In the genomic region with DNA sequence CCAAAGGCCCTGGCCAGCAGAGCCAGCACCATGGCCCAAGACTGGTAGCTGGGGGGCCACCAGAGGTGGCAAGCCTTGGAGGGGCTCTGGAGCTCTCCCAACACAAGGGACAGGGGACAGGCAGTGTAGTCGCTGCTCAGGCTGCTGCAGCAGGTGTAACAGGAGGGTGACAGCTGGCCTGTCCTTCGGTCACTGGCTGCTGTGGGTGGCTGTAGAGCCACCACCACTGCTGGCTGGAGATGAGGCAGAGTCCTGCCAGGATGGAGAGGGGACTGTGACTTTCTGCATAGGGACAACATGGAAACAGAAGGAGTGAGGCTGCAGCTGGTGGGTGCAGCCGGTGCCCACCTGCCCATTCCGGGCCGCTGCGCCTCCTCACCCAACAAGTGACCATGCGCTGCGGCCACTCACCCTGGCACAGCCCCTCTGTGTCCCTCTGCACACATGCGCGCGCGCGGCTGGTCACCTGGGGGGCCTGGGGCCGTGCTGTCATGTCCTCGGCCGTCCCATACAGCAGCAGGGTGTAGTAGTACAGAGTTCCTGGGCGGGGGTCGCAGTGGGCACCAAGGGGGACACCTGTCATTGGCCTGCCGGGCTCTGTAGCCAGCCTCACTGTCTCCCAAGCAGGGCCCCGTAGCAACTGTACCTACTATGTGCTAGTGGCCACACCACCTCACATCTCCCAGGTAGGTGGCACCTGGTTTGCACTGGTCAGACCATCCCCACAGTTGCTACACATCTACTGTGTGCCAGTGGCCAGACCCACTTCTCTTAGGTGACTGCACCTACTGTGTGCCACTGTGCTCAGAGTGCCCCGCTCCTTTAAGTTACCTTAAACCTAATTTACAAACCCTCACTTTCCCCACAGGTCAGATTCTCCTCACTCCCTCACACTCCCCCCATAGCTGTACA, we compare ENCODE assay signal across 9 mouse cellular contexts. TPM values are rescaled to one million over a fixed set of nuclear protein-coding genes. Genes with fewer than 3 reads are reported as not detected.
DNase-seq lines count a peak whose midpoint lies in the region; ATAC-seq and TF ChIP-seq lines count a peak whose summit lies in the region.
"Had no signal": no experiment of that assay in that cellular context is flagged by ENCODE, and none has a peak within 500 bp of the region (broad histone marks: within the 10 kb centered on the region; RNA-seq: fewer than 3 reads in every experiment).

No protein-coding gene starts in this region.

- H3K4me3 ChIP-seq in hindbrain, embryonic 12.5 days: no peak overlapping the region; the same call in 1 of the 2 replicates
- H3K4me3 ChIP-seq in hindbrain, postnatal 0 days (ENCODE audit: low read length): no peak overlapping the region
- peak overlapping the region; percentile 93 for H3K4me3 ChIP-seq in bone marrow macrophage, adult 2 months (ENCODE audit: insufficient read depth, low read length)
- no peak overlapping the region for H3K4me3 ChIP-seq in forebrain, postnatal 0 days (ENCODE audit: low read depth, low read length)
- H3K4me3 ChIP-seq in macrophage (ENCODE audit: inconsistent target): no peak overlapping the region

- no peaks in the 10 kb centered on the region for H3K9me3 ChIP-seq in hindbrain, embryonic 12.5 days (replicated peaks)
- H3K9me3 ChIP-seq in hindbrain, postnatal 0 days (ENCODE audit: low read length): no peaks in the 10 kb centered on the region
- no peaks in the 10 kb centered on the region for H3K9me3 ChIP-seq in forebrain, postnatal 0 days (ENCODE audit: low read length)

- peak overlapping the region; percentile 96 for H3K4me2 ChIP-seq in hindbrain, embryonic 12.5 days (replicated peaks)
- no peak overlapping the region for H3K4me2 ChIP-seq in hindbrain, postnatal 0 days (ENCODE audit: low read depth, low read length)
- peak overlapping the region; percentile 96; the same call in 1 of the 2 replicates for H3K4me2 ChIP-seq in forebrain, postnatal 0 days (ENCODE audit: low read depth)

- no peak for ATAC-seq in hindbrain, embryonic 12.5 days (ENCODE audit: low FRiP score)
- no peak for ATAC-seq in hindbrain, postnatal 0 days
- no peak for ATAC-seq in forebrain, postnatal 0 days

- no peak for TF ChIP-seq POLR2A in bone marrow macrophage, adult 2 months (IDR thresholded peaks at IDR 0.05; ENCODE audit: borderline replicate concordance, low read depth, low read length)

- peaks cover 19% of the 10 kb centered on the region for H3K36me3 ChIP-seq in hindbrain, embryonic 12.5 days
- no peaks in the 10 kb centered on the region for H3K36me3 ChIP-seq in hindbrain, postnatal 0 days (ENCODE audit: insufficient read depth, low read length)
- H3K36me3 ChIP-seq in forebrain, postnatal 0 days (ENCODE audit: insufficient read depth): peaks cover 16% of the 10 kb centered on the region
- H3K36me3 ChIP-seq in macrophage (ENCODE audit: inconsistent target): no peaks in the 10 kb centered on the region; the same call in 1 of the 2 replicates

- H3K27me3 ChIP-seq in hindbrain, embryonic 12.5 days: peaks cover 40% of the 10 kb centered on the region
- no peaks in the 10 kb centered on the region for H3K27me3 ChIP-seq in hindbrain, postnatal 0 days (ENCODE audit: insufficient read depth, low read length)
- no peaks in the 10 kb centered on the region for H3K27me3 ChIP-seq in forebrain, postnatal 0 days (ENCODE audit: insufficient read depth, low read length)

- no peak for TF ChIP-seq CTCF in hindbrain, postnatal 0 days (IDR thresholded peaks at IDR 0.05; ENCODE audit: low read depth)
- no peak for TF ChIP-seq CTCF in bone marrow macrophage, adult 2 months (IDR thresholded peaks at IDR 0.05; ENCODE audit: low read depth, low read length)
- TF ChIP-seq CTCF in forebrain, postnatal 0 days (IDR thresholded peaks at IDR 0.05; ENCODE audit: low read depth): no peak

- peaks cover 22% of the 10 kb centered on the region for H3K79me2 ChIP-seq in macrophage (ENCODE audit: inconsistent target)

- 93% methylated on average over 21 of the region's 21 CpGs for WGBS in hindbrain, embryonic 12.5 days
- 91% methylated on average over 21 of the region's 21 CpGs for WGBS in hindbrain, postnatal 0 days
- 93% methylated on average over 21 of the region's 21 CpGs for WGBS in forebrain, postnatal 0 days
- WGBS in macrophage (ENCODE audit: missing documents): 91% methylated on average over 21 of the region's 21 CpGs

- H3K9ac ChIP-seq in hindbrain, embryonic 12.5 days: no peak overlapping the region
- H3K9ac ChIP-seq in hindbrain, postnatal 0 days (replicated peaks; ENCODE audit: low read length): no peak overlapping the region
- H3K9ac ChIP-seq in forebrain, postnatal 0 days: no peak overlapping the region

- no peak for DNase-seq in hindbrain, postnatal 0 days (ENCODE audit: low spot score)
- no peak for DNase-seq in forebrain, postnatal 0 days
- DNase-seq in urinary bladder, postnatal 4 days (ENCODE audit: low spot score in 2 of 2): no peak
- DNase-seq in kidney, adult 8-10 months: no peak
- no peak for DNase-seq in natural killer cell, adult 2 months (ENCODE audit: low spot score in 2 of 2)
- DNase-seq: gastrocnemius, postnatal 14 days had no signal

- peaks cover 35% of the 10 kb centered on the region for H3K4me1 ChIP-seq in hindbrain, embryonic 12.5 days
- peaks cover 14% of the 10 kb centered on the region; the same call in 1 of the 2 replicates for H3K4me1 ChIP-seq in hindbrain, postnatal 0 days (ENCODE audit: insufficient read depth, low read length)
- H3K4me1 ChIP-seq in bone marrow macrophage, adult 2 months (ENCODE audit: control insufficient read depth, insufficient read depth, low read length): peaks cover 19% of the 10 kb centered on the region
- H3K4me1 ChIP-seq in forebrain, postnatal 0 days (ENCODE audit: insufficient read depth): peaks cover 3% of the 10 kb centered on the region; the same call in 1 of the 2 replicates

- no peak overlapping the region for H3K27ac ChIP-seq in hindbrain, embryonic 12.5 days
- no peak overlapping the region; the same call in 1 of the 2 replicates for H3K27ac ChIP-seq in hindbrain, postnatal 0 days
- peak overlapping the region; percentile 91 for H3K27ac ChIP-seq in bone marrow macrophage, adult 2 months (ENCODE audit: insufficient read depth, low read depth, low read length)
- H3K27ac ChIP-seq in forebrain, postnatal 0 days (ENCODE audit: low read depth, low read length): no peak overlapping the region
- H3K27ac ChIP-seq in macrophage: peak overlapping the region; percentile 76

RNA-seq across cellular contexts. Expression of a gene that starts 1.6 kb away (rescaled TPM):
- 38.4 and 39.7 TPM in 2 replicates for polyA plus RNA-seq in hindbrain, embryonic 12.5 days (2016; fragmentation: Nextera tagmentation; extraction: Ambion mirVana)
- total RNA-seq in hindbrain, postnatal 0 days (2014; rRNA removed): 28.9 and 36.0 TPM in 2 replicates
- 35.7 and 38.4 TPM in 2 replicates for polyA plus RNA-seq in hindbrain, postnatal 0 days (2015; fragmentation: Nextera tagmentation; extraction: Ambion mirVana)
- 38.8 and 39.3 TPM in 2 replicates for polyA plus RNA-seq in bone marrow macrophage, adult 2 months (2012; ENCODE audit: insufficient read depth, insufficient read length, missing spikeins)
- total RNA-seq in forebrain, postnatal 0 days (2014; rRNA removed): 19.2 and 22.8 TPM in 2 replicates
- polyA plus RNA-seq in forebrain, postnatal 0 days (2015; fragmentation: Nextera tagmentation; extraction: Ambion mirVana): 32.4 and 35.6 TPM in 2 replicates
- 10 to 100 TPM in 22 of 26 experiments, 1 to 10 TPM in 4; 6.8 to 27.9 (median 18.6) TPM for total RNA-seq in macrophage (2018; cell fraction: chromatin; rRNA removed)
- 10 to 100 TPM; 31.4 to 74.2 (median 50.9) TPM for total RNA-seq in macrophage (2018; cell fraction: cytosol; rRNA removed)
- 10 to 100 TPM; 10.6 to 50.1 (median 29.7) TPM for total RNA-seq in macrophage (2018; cell fraction: nucleus; rRNA removed)
- 20.5 to 43.3 TPM (median 41.4 TPM) in 3 replicates for polyA plus RNA-seq in macrophage (2018)

RNA-seq across cellular contexts. Expression of a gene that starts 7.4 kb away (rescaled TPM):
- polyA plus RNA-seq in hindbrain, embryonic 12.5 days (2016; fragmentation: Nextera tagmentation; extraction: Ambion mirVana): 2.2 and 2.8 TPM in 2 replicates
- 3.8 and 6.7 TPM in 2 replicates for total RNA-seq in hindbrain, postnatal 0 days (2014; rRNA removed)
- polyA plus RNA-seq in hindbrain, postnatal 0 days (2015; fragmentation: Nextera tagmentation; extraction: Ambion mirVana): 11.0 and 11.8 TPM in 2 replicates
- polyA plus RNA-seq in bone marrow macrophage, adult 2 months (2012; ENCODE audit: insufficient read depth, insufficient read length, missing spikeins): 2.2 and 2.5 TPM in 2 replicates
- 3.4 and 3.8 TPM in 2 replicates for total RNA-seq in forebrain, postnatal 0 days (2014; rRNA removed)
- 7.4 TPM in 2 replicates for polyA plus RNA-seq in forebrain, postnatal 0 days (2015; fragmentation: Nextera tagmentation; extraction: Ambion mirVana)
- 1 to 10 TPM in 5 of 26 experiments, under 1 TPM in 12, not detected in 9; 0.44 to 2.4 (median 0.81) TPM for total RNA-seq in macrophage (2018; cell fraction: chromatin; rRNA removed)
- total RNA-seq in macrophage (2018; cell fraction: cytosol; rRNA removed): under 1 TPM in 25 of 26 experiments, not detected in 1; 0.12 to 0.75 (median 0.44) TPM
- total RNA-seq in macrophage (2018; cell fraction: nucleus; rRNA removed): 1 to 10 TPM in 9 of 26 experiments, under 1 TPM in 11, not detected in 6; 0.31 to 5.3 (median 0.90) TPM
- polyA plus RNA-seq in macrophage (2018): 0.36 to 0.99 TPM (median 0.64 TPM) in 3 replicates

RNA-seq across cellular contexts. Expression of a gene that starts 7.8 kb away (rescaled TPM):
- polyA plus RNA-seq in hindbrain, embryonic 12.5 days (2016; fragmentation: Nextera tagmentation; extraction: Ambion mirVana): 3.2 and 4.1 TPM in 2 replicates
- 3.7 TPM in 2 replicates for total RNA-seq in hindbrain, postnatal 0 days (2014; rRNA removed)
- 5.2 and 5.5 TPM in 2 replicates for polyA plus RNA-seq in hindbrain, postnatal 0 days (2015; fragmentation: Nextera tagmentation; extraction: Ambion mirVana)
- 1.5 TPM in 1 of 2 replicates, not detected in the other for polyA plus RNA-seq in bone marrow macrophage, adult 2 months (2012; ENCODE audit: insufficient read depth, insufficient read length, missing spikeins)
- 1.8 and 2.7 TPM in 2 replicates for total RNA-seq in forebrain, postnatal 0 days (2014; rRNA removed)
- 5.1 and 6.4 TPM in 2 replicates for polyA plus RNA-seq in forebrain, postnatal 0 days (2015; fragmentation: Nextera tagmentation; extraction: Ambion mirVana)
- total RNA-seq in macrophage (2018; cell fraction: chromatin; rRNA removed): under 1 TPM in 2 of 26 experiments, not detected in 24; 0.32 to 0.37 TPM
- total RNA-seq in macrophage (2018; cell fraction: cytosol; rRNA removed): under 1 TPM in 24 of 26 experiments, not detected in 2; 0.05 to 0.48 (median 0.17) TPM
- total RNA-seq in macrophage (2018; cell fraction: nucleus; rRNA removed): under 1 TPM in 1 of 26 experiments, not detected in 25; 0.81 TPM
- 0.14 to 0.42 TPM (median 0.14 TPM) in 3 replicates for polyA plus RNA-seq in macrophage (2018)

RNA-seq across cellular contexts. Expression of a gene that starts 26.1 kb away (rescaled TPM):
- polyA plus RNA-seq in hindbrain, embryonic 12.5 days (2016; fragmentation: Nextera tagmentation; extraction: Ambion mirVana): 170 and 191 TPM in 2 replicates
- 358 and 374 TPM in 2 replicates for total RNA-seq in hindbrain, postnatal 0 days (2014; rRNA removed)
- 81.3 and 97.6 TPM in 2 replicates for polyA plus RNA-seq in hindbrain, postnatal 0 days (2015; fragmentation: Nextera tagmentation; extraction: Ambion mirVana)
- 0.25 and 0.81 TPM in 2 replicates for polyA plus RNA-seq in bone marrow macrophage, adult 2 months (2012; ENCODE audit: insufficient read depth, insufficient read length, missing spikeins)
- total RNA-seq in forebrain, postnatal 0 days (2014; rRNA removed): 309 and 328 TPM in 2 replicates
- 85.3 and 112 TPM in 2 replicates for polyA plus RNA-seq in forebrain, postnatal 0 days (2015; fragmentation: Nextera tagmentation; extraction: Ambion mirVana)
- 1 to 10 TPM in 1 of 26 experiments, under 1 TPM in 22, not detected in 3; 0.06 to 1.2 (median 0.46) TPM for total RNA-seq in macrophage (2018; cell fraction: chromatin; rRNA removed)
- total RNA-seq in macrophage (2018; cell fraction: cytosol; rRNA removed): under 1 TPM; 0.03 to 0.24 (median 0.11) TPM
- under 1 TPM in 24 of 26 experiments, not detected in 2; 0.06 to 0.78 (median 0.23) TPM for total RNA-seq in macrophage (2018; cell fraction: nucleus; rRNA removed)
- polyA plus RNA-seq in macrophage (2018): 0.03 to 0.13 TPM (median 0.06 TPM) in 3 replicates

RNA-seq across cellular contexts. Expression of a gene that starts 26.3 kb away (rescaled TPM):
- polyA plus RNA-seq in hindbrain, embryonic 12.5 days (2016; fragmentation: Nextera tagmentation; extraction: Ambion mirVana): 0.38 and 0.77 TPM in 2 replicates
- total RNA-seq in hindbrain, postnatal 0 days (2014; rRNA removed): 0.18 and 1.0 TPM in 2 replicates
- polyA plus RNA-seq in hindbrain, postnatal 0 days (2015; fragmentation: Nextera tagmentation; extraction: Ambion mirVana): 0.91 and 1.2 TPM in 2 replicates
- polyA plus RNA-seq in bone marrow macrophage, adult 2 months (2012; ENCODE audit: insufficient read depth, insufficient read length, missing spikeins): 7.6 and 8.8 TPM in 2 replicates
- total RNA-seq in forebrain, postnatal 0 days (2014; rRNA removed): 0.31 and 0.33 TPM in 2 replicates
- 0.70 and 0.81 TPM in 2 replicates for polyA plus RNA-seq in forebrain, postnatal 0 days (2015; fragmentation: Nextera tagmentation; extraction: Ambion mirVana)
- 10 to 100 TPM; 15.3 to 98.0 (median 38.8) TPM for total RNA-seq in macrophage (2018; cell fraction: chromatin; rRNA removed)
- 10 to 100 TPM in 11 of 26 experiments, 1 to 10 TPM in 15; 5.0 to 16.2 (median 8.8) TPM for total RNA-seq in macrophage (2018; cell fraction: cytosol; rRNA removed)
- total RNA-seq in macrophage (2018; cell fraction: nucleus; rRNA removed): 10 to 100 TPM in 21 of 26 experiments, 1 to 10 TPM in 5; 7.1 to 36.3 (median 17.7) TPM
- 4.7 to 10.2 TPM (median 8.1 TPM) in 3 replicates for polyA plus RNA-seq in macrophage (2018)

Comparison
In these comparisons a context has a peak if more than half of its experiments do, and no peak if none do; other contexts are left out.
1. H3K27ac ChIP-seq: peak in bone marrow macrophage, adult 2 months (single experiment) and macrophage (single experiment); none in hindbrain, embryonic 12.5 days (single experiment), hindbrain, postnatal 0 days (single experiment) and forebrain, postnatal 0 days (single experiment).